Mouse (Mus musculus) splenic B cell, adult 2 months (primary cell): Measurements from ENCODE around the gene Cdh16.

Experiments
- DNase-seq: peaks from one replicate; pipeline ENCODE4 v3.0.0-alpha.2; 2011; ENCODE audit warnings: low read depth, low spot score
- H3K27me3 ChIP-seq: 2 replicates; pipeline ENCODE4 v1.6.1; 2012; ENCODE audit warnings: mild to moderate bottlenecking, low read length, moderate library complexity, mixed read lengths; ENCODE audit not compliant: control insufficient read depth, poor library complexity, insufficient read depth, severe bottlenecking
- H3K36me3 ChIP-seq: 2 replicates; pipeline ENCODE4 v1.6.1; 2012; ENCODE audit warnings: mild to moderate bottlenecking, low read length, moderate library complexity, mixed read lengths; ENCODE audit not compliant: control insufficient read depth, poor library complexity, insufficient read depth, severe bottlenecking

The Cdh16 gene

DNA sequence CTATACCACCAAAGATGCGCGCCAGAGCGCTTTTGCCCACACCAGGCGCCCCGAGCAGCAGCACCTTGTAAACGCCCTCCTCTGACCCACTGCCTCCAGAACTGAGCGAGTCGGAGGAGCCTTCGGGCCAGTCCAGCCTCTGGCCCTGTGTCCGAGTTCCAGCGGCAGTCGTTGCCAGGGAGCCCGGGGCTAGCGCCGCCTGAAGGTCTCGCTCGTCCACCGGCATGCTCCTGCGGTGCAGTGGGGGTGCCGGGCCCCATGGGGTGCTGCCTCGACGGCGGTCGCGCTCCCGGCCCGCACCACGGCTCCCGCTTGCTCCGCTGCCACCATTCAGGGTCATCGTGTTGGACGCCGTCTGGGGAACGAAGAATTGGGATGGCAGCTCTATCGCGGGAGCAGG is 6.4 kb upstream of the Cdh16 start:
- peak; percentile 43 for DNase-seq
- H3K27me3 ChIP-seq: no peaks in the 10 kb centered on the region
- no peaks in the 10 kb centered on the region; the same call in 1 of the 2 replicates for H3K36me3 ChIP-seq

DNA sequence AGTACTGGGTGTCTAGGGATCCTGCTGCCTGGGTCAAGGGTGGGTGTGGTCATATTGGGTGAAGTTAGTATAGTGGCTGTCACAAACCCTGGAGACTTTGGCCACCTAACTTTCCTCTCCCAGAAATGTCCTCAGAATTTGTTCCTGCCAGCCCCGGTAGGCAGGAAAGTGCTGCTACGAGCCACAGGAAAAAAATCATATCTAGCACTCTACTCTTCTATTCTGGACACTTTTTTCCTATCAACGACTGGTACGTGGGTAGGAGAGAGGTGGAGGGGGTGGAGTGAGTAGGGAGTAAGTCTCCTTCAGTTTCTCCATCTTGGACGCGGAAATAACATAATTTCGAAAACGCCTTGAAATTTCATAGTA is 5.9 kb upstream of the Cdh16 start:
- Histone ChIP-seq H3K27me3 (no peaks in the 10 kb centered on the region), H3K36me3 (no peaks in the 10 kb centered on the region; the same call in 1 of the 2 replicates)
- DNase-seq: no peak

DNA sequence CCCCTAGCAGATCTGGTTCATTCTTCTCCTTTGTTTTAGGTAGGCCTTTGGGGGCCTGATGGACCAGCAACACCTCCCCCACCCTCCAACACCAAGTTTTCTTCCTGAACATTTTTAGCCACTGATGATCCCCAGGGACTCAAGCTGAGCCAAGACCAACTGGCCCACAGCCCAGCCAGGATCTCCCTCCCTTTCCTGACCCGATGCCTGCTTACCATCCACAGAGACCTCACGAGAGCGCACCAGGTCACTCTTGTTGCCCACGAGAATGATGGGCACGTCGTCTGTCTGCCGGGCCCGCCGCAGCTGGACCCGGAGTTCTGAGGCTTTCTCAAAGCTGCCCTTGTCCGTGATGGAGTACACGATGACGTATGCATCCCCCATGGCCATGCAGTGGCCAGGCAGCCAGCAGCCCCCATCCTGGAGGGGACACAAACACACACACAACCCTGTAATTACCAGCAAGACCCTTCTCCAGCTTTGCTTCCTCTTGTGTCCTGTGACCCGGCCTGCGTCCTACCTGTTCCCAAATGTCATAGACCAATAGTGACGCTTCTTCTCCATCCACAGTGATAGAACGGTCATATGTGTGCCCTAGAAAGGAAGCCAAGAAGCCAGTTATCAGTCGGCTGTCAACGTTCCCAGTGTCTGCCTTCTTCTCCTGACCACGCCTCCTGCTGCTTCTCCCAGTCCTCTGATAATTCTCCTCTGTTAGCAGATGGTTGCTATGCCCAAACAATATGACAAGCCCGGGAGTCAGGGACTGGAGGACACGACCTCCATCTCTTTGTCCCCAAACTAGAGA is 5.3 kb upstream of the Cdh16 start:
- Histone ChIP-seq H3K36me3 (no peaks in the 10 kb centered on the region), H3K27me3 (no peaks in the 10 kb centered on the region)
- DNase-seq: no peak

DNA sequence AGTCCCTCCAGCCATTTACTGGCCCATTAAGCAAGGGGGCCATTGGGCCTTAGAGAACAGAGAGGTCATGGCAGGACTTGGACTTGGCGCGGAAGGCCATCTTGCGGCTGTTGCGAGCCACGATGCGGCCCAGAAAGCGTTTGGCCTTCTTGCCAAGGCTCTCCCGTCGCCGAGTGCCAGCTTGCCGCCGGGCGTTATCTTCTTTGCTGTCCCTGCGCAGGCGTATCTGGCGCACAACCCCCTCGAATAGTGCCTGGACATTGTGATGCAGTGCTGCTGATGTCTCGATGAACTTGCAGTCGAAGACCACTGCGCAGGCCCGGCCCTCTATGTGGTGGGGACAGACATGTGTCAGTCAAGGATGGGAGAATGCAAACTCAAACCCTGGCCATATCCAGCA is 4.2 kb upstream of the Cdh16 start:
- Histone ChIP-seq H3K36me3 (no peaks in the 10 kb centered on the region), H3K27me3 (no peaks in the 10 kb centered on the region)
- no peak for DNase-seq

DNA sequence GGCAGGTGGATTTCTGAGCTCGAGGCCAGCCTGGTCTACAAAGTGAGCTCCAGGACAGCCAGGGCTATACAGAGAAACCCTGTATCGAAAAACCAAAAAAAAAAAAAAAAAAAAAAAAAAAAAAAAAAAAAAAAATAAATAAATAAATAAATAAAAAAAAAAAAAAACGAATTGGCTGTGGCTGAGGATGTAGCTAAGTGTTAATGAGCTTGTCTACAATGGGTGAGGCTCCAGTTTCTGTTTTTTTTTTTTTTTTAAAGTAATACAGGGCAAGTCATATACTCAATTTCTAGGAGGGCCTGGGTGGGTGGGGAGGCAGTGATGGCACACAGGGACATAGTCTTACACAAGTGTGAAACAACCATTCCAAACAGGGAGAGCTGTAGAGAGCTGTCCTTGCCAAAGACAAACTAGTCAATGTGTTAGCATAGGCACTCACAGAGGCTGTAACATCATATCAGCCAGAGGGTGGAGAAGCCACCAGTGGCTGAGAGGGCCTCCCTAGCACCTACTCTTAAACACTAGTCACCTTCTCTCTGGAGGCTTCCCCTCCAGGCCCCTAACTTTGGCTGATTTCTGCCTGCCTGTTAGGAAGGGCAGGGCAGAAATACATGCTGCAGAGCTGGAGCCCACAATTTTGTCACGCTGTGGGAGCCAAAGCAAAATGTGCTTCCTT is 3.0 kb upstream of the Cdh16 start:
- H3K27me3 ChIP-seq: no peaks in the 10 kb centered on the region
- H3K36me3 ChIP-seq: no peaks in the 10 kb centered on the region
- no peak for DNase-seq

DNA sequence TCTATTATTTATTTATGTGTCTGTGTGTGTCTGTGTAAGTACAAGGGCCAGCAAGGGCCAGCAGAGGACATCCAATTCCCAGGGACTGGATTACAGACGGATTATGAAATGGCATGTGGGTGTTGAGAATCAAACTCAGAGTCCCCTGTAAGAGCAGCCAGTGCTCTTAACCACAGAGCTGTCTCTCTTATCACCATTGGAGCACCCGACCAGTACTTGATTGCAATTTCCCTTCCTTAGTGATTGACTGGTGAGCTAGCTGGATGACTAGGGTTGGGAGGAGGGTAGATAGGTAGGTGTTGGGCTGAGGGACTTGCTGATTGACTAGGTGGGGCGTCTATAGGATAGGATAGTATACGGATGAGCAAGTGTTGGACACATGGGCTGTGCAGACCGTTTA is 3.4 kb downstream of the Cdh16 start:
- DNase-seq: no peak
- H3K27me3 ChIP-seq: no peaks in the 10 kb centered on the region
- H3K36me3 ChIP-seq: no peaks in the 10 kb centered on the region

DNA sequence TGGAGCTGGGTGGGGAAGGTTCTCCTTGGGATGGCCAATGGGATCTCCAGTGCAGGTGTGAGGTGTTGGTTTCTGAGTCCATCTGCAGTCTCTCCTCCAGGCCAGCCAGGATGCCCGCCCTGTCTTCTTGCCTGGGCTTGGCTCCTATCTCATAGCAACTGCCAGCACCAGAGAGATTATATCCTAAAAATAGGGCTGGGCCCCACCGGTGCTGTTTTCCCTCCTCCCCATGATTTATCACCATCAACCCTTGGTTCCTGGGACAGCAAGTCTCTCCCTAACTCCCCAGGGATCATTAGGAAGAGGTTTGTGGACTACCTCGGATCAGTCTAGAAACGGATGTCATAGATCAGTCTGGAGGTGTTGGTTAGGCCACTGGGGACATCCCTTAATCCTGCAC is 11.1 kb downstream of the Cdh16 start:
- H3K27me3 ChIP-seq: no peaks in the 10 kb centered on the region
- no peak for DNase-seq
- H3K36me3 ChIP-seq: no peaks in the 10 kb centered on the region

DNA sequence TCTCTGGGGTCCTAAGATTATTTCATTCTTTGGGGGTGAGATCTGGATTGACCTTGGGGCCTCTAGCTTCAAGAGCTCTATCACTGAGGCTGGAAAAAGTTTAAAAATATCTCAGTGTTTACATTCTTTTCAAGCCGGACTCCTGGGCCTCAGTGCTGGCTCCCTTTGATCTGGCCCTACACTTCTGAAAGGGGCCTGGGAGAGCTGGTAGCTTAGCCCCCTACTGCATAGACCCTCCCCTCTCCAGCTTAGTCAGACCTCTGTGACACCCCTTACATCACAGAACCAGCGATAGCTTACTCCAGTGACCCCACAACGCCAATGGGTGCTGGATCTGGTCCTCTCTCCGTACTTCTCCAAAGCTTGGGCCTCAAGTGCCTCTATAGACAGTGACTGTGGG is 12.6 kb downstream of the Cdh16 start:
- H3K27me3 ChIP-seq: no peaks in the 10 kb centered on the region
- DNase-seq: no peak
- H3K36me3 ChIP-seq: no peaks in the 10 kb centered on the region

DNA sequence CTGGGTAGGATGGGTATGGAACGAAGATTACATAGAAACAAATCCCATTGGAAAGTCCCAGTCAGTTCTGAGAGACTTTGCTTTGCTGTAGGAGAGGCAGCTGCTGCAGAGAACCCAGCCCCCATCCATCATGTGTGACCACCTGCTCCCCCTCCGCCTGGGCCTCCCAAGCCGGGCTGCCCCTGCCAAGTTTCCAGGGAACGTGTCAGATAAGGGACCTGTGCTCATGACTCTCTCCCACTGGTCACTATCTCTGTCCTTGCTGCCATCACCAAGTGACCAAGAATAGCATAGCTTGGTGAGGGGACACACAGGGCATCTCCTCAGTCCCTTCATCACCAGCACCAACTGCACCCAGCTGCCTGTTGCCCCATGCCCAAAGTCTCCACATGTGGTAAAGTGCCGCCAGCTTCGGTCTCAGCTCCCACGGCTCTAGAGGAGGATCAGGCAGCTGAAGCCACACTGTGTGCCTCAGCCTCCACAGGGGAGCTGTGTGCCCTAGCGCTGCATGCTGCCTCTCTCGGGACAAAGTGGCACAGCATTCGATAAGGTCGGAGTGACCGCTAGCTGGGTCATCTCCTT is 13.9 kb downstream of the Cdh16 start:
- H3K27me3 ChIP-seq: no peaks in the 10 kb centered on the region
- H3K36me3 ChIP-seq: no peaks in the 10 kb centered on the region
- DNase-seq: no peak

DNA sequence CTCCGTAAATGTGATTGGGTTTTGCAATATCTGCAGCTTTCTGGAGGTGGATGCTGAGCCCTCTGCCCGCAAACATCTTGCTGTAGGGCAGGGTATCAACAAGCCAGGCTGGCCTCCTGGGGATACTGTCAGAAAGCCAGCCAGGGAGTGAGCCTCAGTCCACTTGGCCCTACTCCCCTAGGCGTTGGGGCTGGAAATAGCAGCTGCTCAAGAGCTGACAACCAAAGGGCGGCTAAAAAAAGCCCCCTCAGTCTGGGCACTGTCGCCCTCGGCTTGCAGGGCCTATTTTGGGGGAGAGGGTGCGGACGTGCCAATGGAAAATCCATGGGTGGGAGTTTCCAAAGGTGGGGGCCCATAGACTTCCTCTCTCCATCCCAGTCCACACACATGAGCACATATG is 15.0 kb downstream of the Cdh16 start:
- Histone ChIP-seq H3K36me3 (no peaks in the 10 kb centered on the region), H3K27me3 (no peaks in the 10 kb centered on the region)
- DNase-seq: no peak

DNA sequence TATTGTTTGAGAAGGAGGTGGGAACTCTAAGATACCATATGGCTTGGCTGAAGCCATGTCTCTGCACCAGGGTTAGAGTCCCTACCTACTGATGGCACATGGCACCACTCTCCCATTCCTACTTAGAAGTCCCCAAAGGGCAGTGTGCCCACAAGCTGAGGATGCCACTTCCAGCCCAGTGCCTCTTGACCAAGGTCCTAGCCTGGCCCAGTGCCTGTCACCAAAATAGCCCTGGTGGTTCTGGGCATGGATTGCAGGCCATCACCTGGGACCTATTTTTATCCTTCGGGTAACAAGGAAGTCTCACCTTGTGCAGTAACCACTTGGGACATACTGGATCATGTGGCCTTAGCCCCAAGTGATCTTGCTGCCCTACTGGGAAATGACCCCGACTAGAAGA is 16.3 kb downstream of the Cdh16 start:
- Histone ChIP-seq H3K36me3 (no peaks in the 10 kb centered on the region), H3K27me3 (no peaks in the 10 kb centered on the region)
- DNase-seq: no peak

DNA sequence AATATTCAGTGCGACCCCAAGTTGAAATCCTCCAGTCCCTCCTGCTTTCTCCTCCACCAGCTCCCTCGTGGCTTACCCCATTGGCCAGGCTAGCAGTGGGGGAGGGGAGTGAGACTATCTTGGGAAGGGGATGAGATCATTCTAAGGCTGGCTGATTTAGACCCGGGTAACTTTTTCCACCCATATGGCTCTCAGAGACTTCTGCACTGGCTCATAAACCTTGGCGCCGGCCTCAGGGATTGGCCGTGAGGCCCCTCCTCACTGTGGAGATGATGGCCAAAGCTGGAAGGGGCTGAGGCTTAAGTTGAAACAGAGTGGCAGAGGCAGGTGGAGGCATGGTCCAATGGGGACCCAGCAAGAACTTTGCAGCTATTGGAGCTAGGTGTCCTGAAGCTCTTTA is 17.9 kb downstream of the Cdh16 start:
- Histone ChIP-seq H3K36me3 (no peaks in the 10 kb centered on the region), H3K27me3 (no peaks in the 10 kb centered on the region)
- no peak for DNase-seq

DNA sequence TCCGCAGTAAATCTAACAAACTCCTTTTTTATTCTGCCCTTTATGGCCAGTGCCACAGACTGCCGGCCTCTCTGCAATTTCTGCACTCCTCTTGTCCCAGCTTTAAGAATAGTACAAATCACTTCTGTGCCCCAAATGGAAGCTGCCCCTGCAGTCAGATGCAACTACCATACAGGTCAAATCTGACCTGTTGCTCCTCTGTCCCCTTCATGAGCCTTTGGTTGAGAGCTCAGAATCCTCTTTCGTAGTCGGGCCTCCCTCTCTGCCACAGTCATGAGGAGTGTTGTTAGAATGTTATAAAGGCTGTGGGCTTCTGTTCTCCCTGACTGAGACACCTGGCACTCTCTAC is 21.0 kb downstream of the Cdh16 start:
- H3K27me3 ChIP-seq: no peaks in the 10 kb centered on the region
- DNase-seq: no peak
- no peaks in the 10 kb centered on the region for H3K36me3 ChIP-seq

DNA sequence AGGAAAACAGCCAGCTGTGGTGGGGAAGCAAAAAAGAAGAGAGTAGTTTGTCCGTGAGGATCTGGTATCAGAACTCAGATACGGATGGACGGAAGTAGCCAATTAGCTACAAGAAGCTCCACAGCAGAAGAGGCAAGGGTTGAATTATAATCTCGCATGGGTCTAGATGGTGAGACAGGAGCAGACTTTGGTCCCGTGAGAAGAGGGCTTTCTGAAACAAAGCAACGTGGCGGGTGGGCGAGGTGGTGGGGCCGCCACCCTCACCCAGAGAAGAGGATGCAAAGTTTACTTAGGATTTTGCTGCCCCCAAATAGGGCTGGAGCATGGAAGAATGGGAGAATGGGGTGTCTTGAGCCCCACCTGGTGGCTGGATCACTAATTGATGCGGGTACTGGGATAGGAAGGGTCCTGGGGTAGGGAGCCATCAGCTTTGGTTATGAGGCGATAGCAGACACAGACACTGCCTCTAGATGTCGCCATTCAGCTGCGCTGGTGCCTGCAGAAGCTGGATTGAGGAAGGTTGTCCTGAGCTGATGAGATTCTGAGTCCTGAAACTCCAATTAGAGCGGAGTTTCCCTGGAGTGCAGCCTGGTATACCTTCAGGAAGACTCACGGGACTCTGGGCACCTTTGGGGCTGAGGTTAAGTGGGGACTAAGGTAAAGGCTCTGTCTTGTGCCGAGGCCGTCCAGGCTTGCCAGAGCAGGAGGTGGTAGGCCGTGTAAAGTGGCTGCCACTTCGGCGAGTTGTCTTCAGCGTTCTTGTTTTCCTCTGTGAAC is 21.5 kb downstream of the Cdh16 start:
- H3K27me3 ChIP-seq: no peaks in the 10 kb centered on the region
- peak; percentile 87 for DNase-seq
- H3K36me3 ChIP-seq: no peaks in the 10 kb centered on the region

DNA sequence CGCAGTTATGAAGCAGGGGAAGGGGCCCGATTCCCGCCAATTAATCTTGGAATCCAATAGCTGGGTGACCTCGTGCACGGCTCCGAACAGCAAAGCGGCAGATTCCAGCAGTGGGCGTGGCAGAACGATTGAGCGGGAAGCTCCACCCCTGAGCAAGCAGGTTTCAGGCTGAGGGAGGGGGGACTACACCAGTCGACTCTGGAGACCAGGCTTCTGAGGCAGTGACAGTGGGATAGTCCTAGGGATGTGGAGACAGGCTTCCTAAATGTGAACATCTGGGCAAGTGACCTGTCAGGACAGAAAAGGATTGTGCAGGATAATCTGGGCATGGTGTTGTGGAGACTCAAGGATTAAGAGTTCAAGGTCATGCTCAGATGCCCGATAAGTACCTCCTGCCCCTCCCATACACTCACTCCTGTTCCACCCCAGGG is 22.2 kb downstream of the Cdh16 start:
- no peaks in the 10 kb centered on the region for H3K27me3 ChIP-seq
- no peak for DNase-seq
- no peaks in the 10 kb centered on the region for H3K36me3 ChIP-seq
